Mouse (Mus musculus): ENCODE measurements at regions not wholly inside any gene's neighbourhood (a gene's known extent, or its start where the extent isn't known, plus 50 kb on each side); places are given as distances from the start of the nearest gene placed in this dataset.
A peak's percentile ranks its signal among the peaks of the same experiment; 100 is the strongest.
"Not testable (repeated sequence)": the region's sequence is repeated elsewhere in the genome, so short reads cannot be mapped to it uniquely, and the experiment has no call there.

GRCm38 (mm10) chr8:126813621-126814020 lies 132.0 kb downstream of the Tomm20 start:
- no peak for DNase-seq
- intact Hi-C loops (cut with DNase I; ENCODE audit: low total_unique reads), result no loop called here

- intact Hi-C loops (cut with DNase I; ENCODE audit: low total_unique reads), result no loop called here
- no peak for DNase-seq
Measured at GRCm38 (mm10) chr8:126812777-126813176, 132.9 kb downstream of the Tomm20 start.

- intact Hi-C loops (cut with DNase I; ENCODE audit: low total_unique reads); DNase-seq: not testable (repeated sequence)
Measured at GRCm38 (mm10) chr8:126811358-126811757, 134.3 kb downstream of the Tomm20 start.

GRCm38 (mm10) chr8:126810516-126810915 lies 135.1 kb downstream of the Tomm20 start:
- intact Hi-C loops (cut with DNase I; ENCODE audit: low total_unique reads), result no loop called here
- DNase-seq, result no peak

- intact Hi-C loops (cut with DNase I; ENCODE audit: low total_unique reads), result no loop called here
- DNase-seq, result no peak
Measured at GRCm38 (mm10) chr8:126809321-126809720, 136.3 kb downstream of the Tomm20 start.

- intact Hi-C loops (cut with DNase I; ENCODE audit: low total_unique reads), result no loop called here
- no peak for DNase-seq
Measured at GRCm38 (mm10) chr8:126808496-126808895, 137.1 kb downstream of the Tomm20 start.

GRCm38 (mm10) chr8:126807171-126807768 lies 138.4 kb downstream of the Tomm20 start:
- intact Hi-C loops (cut with DNase I; ENCODE audit: low total_unique reads), result no loop called here

GRCm38 (mm10) chr8:126806591-126806990 lies 139.1 kb downstream of the Tomm20 start:
- DNase-seq, result no peak
- intact Hi-C loops (cut with DNase I; ENCODE audit: low total_unique reads), result no loop called here

More at GRCm38 (mm10) chr8:126807171-126807768, 138.4 kb downstream of the Tomm20 start:
- DNase-seq, result no peak

- no peak for DNase-seq
- intact Hi-C loops (cut with DNase I; ENCODE audit: low total_unique reads), result no loop called here
Measured at GRCm38 (mm10) chr8:126806181-126806560, 139.5 kb downstream of the Tomm20 start.

- peak; percentile 68 for DNase-seq
- intact Hi-C loops (cut with DNase I; ENCODE audit: low total_unique reads), result no loop called here
Measured at GRCm38 (mm10) chr8:126805365-126806180, 140.1 kb downstream of the Tomm20 start.

- DNase-seq, result no peak
- intact Hi-C loops (cut with DNase I; ENCODE audit: low total_unique reads), result no loop called here
Measured at GRCm38 (mm10) chr8:126804115-126804514, 141.5 kb downstream of the Tomm20 start.

- intact Hi-C loops (cut with DNase I; ENCODE audit: low total_unique reads), result no loop called here
- DNase-seq, result no peak
Measured at GRCm38 (mm10) chr8:126802641-126803040, 143.0 kb downstream of the Tomm20 start.

GRCm38 (mm10) chr8:126800976-126801375 lies 144.7 kb downstream of the Tomm20 start:
- intact Hi-C loops (cut with DNase I; ENCODE audit: low total_unique reads), result no loop called here
- DNase-seq, result no peak

GRCm38 (mm10) chr8:126797571-126798334 lies 147.9 kb downstream of the Tomm20 start:
- DNase-seq, result no peak
- intact Hi-C loops (cut with DNase I; ENCODE audit: low total_unique reads), result no loop called here

- intact Hi-C loops (cut with DNase I; ENCODE audit: low total_unique reads), result no loop called here
- no peak for DNase-seq
Measured at GRCm38 (mm10) chr8:126793657-126794056, 152.0 kb downstream of the Tomm20 start.

GRCm38 (mm10) chr8:126791069-126791468 lies 154.6 kb downstream of the Tomm20 start:
- DNase-seq, result no peak
- intact Hi-C loops (cut with DNase I; ENCODE audit: low total_unique reads), result no loop called here

- no peak for DNase-seq
- intact Hi-C loops (cut with DNase I; ENCODE audit: low total_unique reads), result no loop called here
Measured at GRCm38 (mm10) chr8:126790214-126790613, 155.4 kb downstream of the Tomm20 start.

GRCm38 (mm10) chr8:126789076-126789475 lies 156.6 kb downstream of the Tomm20 start:
- intact Hi-C loops (cut with DNase I; ENCODE audit: low total_unique reads), result no loop called here
- DNase-seq, result no peak

- intact Hi-C loops (cut with DNase I; ENCODE audit: low total_unique reads), result no loop called here
- DNase-seq, result peak; percentile 26
Measured at GRCm38 (mm10) chr8:126788669-126789068, 157.0 kb downstream of the Tomm20 start.

- intact Hi-C loops (cut with DNase I; ENCODE audit: low total_unique reads), result no loop called here
- DNase-seq, result no peak
Measured at GRCm38 (mm10) chr8:126787398-126787797, 158.2 kb downstream of the Tomm20 start.
